Mouse (Mus musculus) right cerebral cortex, postnatal 4 days (tissue): ENCODE measurements around the gene Herpud2.
"Not testable (repeated sequence)": the region's sequence is repeated elsewhere in the genome, so short reads cannot be mapped to it uniquely, and the experiment has no call there.

Experiments used
- DNase-seq: peaks from one replicate; pipeline ENCODE4 v3.0.0-alpha.2; 2022

Gene Herpud2

GRCm38 (mm10) chr9:25143950-25144349 lies 7.7 kb downstream of the Herpud2 start:
- no peak for DNase-seq

DNA sequence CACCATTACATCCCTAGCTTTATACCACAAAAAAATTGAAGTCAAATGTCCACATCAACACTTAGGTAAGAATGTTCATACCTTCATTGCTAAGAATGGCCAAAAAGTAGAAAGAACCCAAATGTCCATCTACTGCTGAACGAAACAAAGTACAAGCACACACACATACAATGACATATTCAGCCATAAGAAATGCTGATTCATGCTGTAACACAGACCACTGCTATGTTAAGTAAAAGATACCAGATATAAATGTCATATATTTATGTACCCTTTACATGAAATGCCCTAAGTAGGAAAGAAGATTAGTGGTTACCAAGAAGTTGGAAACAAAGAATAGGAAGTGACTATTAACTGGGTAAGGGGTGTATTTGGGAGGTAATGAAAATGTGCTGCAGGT lies 8.6 kb downstream of the Herpud2 start:
- no peak for DNase-seq

DNA sequence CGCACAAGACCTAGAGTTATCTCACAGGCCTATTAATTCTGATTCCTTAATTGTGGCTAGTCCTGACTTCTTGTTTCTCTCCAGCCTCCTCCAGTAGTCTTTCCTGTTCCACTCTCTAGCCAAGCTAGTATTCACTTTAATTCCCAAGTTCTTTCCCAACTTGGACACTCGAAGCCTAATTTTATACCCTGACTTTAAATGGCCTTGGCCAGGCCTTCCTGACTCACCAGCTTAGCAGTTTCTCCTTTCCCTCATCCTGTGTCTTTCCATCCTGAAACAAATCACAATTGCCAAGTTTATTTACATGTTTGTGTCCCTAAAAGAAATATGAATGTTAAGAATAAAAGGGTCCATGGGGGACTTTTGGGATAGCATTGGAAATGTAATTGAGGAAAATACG lies 9.6 kb downstream of the Herpud2 start:
- no peak for DNase-seq

- no peak for DNase-seq
Observed at GRCm38 (mm10) chr9:25140330-25140729, 11.3 kb downstream of the Herpud2 start.

DNA sequence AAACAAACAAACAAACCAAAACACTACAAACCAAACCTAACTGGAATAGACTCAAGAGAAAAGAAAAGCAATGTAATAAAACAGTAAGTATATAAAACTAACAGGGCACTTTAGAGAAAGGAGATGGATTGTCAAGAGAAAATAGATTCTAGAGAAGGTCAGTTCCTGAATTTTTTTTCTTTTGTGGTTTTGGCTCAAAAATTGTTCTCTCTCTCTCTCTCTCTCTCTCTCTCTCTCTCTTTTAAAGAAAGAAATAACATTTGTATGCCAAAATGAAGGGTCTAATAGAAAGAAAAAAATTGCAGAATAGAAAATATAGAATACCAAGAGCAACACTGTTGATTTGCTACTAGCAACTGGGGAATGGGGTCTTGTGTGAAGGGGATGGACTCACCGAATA lies 12.7 kb downstream of the Herpud2 start:
- no peak for DNase-seq

GRCm38 (mm10) chr9:25132920-25133319 lies 18.7 kb downstream of the Herpud2 start:
- DNase-seq, result no peak

DNA sequence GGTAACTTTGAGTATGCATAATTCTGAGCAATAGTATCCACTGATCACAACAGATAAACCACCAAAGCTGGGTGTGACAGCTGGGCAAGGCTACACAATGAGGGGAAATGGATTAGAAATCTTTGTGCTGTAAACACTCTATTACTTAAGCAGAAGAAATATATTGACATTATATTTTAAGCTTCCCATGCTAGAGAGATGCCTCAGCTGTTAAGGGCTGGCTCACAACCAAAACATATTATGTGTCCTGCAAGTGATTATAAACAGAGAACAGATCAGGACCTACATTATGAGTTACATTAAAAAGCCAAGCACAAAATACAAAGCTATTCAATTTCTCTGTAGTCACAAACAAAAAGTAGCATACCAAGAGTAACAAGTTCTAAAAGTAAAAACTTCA lies 19.4 kb downstream of the Herpud2 start:
- DNase-seq, result no peak

DNA sequence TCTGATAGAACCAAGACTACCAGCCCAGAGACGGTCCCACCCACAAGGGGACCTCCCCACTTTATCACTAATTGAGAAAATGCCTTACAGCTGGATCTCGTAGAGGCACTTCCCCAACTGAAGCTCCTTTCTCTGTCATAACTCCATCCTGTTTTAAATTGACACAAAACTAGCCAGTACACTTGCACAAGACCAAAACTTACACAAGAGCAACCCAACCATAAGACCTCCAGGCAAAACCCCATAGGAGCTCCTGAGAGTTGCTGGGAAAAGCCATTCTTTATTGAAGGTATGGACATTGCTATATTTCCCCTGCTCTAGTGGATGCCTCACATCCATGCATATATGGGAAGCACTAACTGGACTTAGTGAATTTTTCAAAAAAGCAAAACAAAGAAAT lies 27.6 kb downstream of the Herpud2 start:
- no peak for DNase-seq

GRCm38 (mm10) chr9:25123590-25123989 lies 28.0 kb downstream of the Herpud2 start:
- not testable (repeated sequence) for DNase-seq

DNA sequence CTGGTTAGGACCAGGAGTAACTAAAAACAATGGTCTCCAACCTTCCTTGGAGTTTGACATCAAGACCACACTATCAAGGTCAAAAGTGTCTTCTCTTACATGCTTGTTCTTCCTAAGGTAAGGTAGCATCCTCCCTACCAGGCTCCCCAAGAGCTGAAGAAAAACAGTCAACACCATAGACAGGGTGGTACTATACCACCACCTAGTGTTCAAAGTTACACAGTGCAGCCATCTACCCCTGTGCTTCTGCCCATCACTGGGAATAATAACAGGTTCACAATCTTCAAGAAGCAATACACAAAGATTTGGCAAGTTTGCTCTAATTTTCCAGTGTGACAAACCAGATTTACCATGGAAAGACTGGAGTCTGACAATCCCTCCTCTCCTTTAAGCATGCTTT lies 47.0 kb downstream of the Herpud2 start:
- no peak for DNase-seq

DNA sequence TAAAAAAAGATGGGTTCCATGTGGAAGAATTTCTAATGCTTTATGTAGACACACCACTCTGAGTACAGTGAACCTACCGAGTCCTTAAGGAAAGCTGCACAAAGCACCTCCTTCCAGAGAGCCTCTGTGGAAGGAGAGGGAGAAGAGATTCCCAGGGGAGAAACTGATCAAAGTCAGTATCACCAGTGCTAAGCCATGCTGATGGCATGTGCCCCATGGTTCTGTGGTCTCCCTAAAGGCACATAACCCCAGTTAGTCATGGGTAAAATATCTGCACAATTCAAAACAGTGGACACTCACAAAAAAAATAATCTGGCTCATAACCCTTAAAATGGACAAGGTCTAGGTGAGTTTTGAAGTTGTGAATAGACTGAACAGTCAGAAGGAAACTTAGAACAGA lies 48.7 kb downstream of the Herpud2 start:
- no peak for DNase-seq

DNA sequence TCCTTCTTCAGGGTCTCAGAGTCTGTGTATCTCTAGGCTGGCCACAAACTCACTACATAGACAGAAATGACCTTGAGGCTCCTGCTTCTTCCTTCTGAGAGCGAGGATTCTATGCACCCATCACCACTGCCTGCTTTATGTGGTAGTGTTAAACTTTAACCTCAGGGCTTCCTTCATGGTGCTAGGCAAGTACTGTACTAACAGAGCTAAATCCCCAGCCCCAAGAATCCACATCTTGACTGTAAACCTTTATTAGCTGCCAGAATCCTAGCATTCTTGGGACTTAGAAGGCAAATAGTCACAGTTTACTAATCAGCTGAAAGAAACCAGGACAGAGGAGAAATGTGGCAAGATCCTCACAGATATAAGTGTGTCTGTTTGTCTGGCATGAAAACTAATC lies 60.8 kb downstream of the Herpud2 start:
- no peak for DNase-seq

DNA sequence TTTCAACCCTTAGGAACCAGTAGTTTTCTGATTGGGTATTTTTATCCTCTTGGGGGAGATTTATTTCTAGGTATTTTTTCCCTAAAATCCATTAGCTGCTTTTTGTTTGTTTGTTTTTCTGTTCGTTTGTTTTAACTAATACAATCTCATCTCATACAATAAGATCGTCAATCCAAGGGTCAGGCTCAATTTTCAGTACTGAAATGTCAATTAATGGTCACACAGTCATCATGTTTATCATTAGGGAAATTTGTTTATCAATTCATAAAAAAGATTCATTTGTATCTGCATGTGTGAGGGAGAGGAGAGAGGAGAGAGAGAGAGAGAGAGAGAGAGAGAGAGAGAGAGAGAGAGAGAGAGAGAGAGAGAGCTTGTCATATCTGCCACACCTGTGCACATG lies 62.5 kb downstream of the Herpud2 start, which contains the start of gene Gm10181:
Gene Gm10181 (plus strand): TSS at position 301 of the 400 bp plus-strand sequence.
- DNase-seq, result no peak

GRCm38 (mm10) chr9:25076505-25076904 lies 75.1 kb downstream of the Herpud2 start:
- DNase-seq, result no peak

- DNase-seq, result no peak
Observed at GRCm38 (mm10) chr9:25075977-25076376, 75.6 kb downstream of the Herpud2 start.

DNA sequence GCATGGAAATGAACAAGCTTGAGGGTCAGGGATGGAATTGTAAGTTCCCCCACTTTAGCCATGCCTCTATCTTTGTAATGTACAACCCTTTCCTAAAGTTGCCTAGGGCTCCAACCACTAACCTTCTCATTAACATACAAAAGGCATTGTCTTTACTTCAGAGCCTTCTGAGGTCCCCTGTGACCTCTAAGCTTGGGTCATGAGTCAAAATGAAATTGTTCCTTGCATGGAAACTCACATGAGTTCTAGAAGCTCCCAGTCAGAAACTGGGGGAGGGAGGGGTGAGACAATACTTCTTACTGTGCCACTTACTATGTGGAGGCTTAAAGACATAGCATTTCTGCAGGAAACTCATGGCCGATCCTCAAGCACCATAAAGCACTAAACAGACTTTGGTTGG lies 79.0 kb downstream of the Herpud2 start:
- DNase-seq, result no peak

DNA sequence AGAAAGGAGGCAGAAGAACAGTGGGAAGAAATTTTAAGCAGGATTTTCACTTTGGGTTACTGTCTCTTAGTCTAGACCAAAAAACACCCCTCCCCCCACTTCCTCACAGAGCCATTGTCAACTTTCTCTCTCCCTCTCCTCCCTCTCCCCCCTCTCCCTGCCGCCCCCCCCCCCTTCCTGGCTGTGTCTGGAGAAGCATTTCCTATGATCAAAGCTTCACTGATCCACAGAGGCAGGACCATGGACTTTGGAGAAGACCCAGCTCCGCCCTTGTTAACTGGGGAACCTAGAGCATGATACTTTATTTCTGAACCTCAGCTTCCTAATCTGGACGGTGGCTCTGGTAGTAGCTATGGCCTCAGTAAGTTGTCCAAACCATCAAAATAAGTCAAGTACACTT lies 92.9 kb downstream of the Herpud2 start:
- DNase-seq, result no peak
